Mouse (Mus musculus) kidney, adult 11 months (tissue): ENCODE data around the gene Mpp3.

ENCODE experiments used
- DNase-seq: peaks from one replicate; pipeline ENCODE4 v3.0.0; 2022

Mpp3 gene

GRCm38 (mm10) chr11:102037789-102038188 lies 9.5 kb upstream of the Mpp3 start:
- DNase-seq = no peak

DNA sequence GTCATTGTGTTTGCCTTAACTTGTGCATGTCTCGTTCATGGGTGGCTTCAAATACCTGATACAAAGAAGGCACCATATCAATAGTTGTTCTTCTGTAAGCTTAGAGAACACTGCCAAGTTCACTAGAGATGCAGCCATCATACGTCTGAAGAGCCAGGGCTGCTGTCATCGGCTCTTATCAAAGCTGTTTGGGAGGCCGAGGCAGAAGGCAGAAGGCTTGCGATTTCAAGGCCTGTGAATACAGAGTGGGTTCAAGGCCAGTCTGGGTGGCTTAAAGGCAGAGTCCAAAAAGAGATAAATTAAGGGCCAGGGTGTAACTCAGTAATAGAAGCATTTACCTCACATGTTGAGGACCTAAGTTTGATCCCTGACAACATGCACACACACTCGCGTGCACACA lies 8.1 kb upstream of the Mpp3 start:
- no peak for DNase-seq

DNA sequence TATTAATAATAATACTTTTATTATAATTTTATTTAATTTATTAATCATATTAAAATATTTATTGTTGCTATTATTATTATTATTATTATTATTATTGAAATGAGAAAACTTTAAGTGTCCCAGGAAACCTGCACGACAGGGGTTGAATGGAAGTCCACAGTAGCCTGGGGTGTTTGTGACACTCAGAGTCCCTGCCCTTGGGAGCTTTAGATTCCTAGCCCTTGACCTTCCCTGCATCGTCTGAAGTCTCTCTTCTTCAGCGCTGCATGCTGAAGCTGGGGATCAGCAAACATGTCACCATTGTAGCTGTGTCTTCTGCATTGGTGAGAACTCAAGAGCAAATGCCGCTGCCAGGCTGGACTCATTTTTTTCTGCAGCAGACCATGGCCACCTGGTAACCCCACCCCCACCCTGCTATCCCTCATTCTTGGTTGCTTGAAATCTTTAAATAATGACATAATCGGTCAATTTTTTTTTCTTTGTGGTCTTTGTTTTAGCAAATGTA lies 7.2 kb upstream of the Mpp3 start:
- DNase-seq = no peak

GRCm38 (mm10) chr11:102034887-102035286 lies 6.6 kb upstream of the Mpp3 start:
- DNase-seq = no peak

GRCm38 (mm10) chr11:102033055-102033591 lies 4.9 kb upstream of the Mpp3 start:
- DNase-seq = no peak

DNA sequence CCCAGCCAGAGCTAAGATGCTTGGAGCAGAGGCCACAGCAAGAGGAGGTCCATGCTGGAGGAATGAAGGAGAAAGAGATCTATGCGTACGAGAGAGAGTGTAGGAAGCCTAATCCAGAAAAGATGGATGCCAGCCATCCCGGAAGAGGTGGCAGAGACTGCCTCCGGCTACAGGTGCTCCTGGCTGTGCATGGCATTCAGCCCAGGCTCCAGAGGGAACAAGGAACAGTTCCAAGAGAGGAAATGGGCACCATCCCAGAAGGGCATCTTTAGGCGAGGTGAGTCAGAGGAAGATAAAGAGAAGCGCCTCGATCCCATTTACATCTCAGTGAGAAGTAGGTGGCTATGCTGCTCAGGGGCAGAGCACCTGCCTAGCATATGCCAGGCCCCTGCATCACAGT lies 2.9 kb upstream of the Mpp3 start:
- no peak for DNase-seq

DNA sequence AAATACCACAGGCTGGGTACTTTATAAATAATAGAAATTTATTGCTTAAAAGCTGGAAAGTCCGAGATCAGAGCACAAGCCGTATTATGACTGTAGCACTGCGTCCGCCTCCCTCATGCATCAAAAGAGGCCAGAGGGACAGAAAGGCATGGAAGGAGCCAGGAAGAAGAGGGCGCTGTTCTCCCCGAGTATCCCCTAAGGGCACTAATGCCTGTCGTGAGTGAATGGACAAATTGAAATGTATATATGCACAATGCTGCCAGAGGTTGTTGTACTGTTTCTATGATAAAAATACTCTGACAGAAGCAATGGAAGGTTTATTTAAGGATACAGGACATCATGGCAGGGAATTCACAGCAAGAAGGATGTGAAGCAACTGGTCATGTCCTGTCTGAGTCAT lies 1.7 kb upstream of the Mpp3 start:
- no peak for DNase-seq

GRCm38 (mm10) chr11:102029304-102029703 lies 1.0 kb upstream of the Mpp3 start:
- DNase-seq = no peak

- DNase-seq = no peak
Measured at GRCm38 (mm10) chr11:102027361-102028017, 772 bp downstream of the Mpp3 start.

- DNase-seq = peak; percentile 64
Measured at GRCm38 (mm10) chr11:102026694-102027360, 1.4 kb downstream of the Mpp3 start.

DNA sequence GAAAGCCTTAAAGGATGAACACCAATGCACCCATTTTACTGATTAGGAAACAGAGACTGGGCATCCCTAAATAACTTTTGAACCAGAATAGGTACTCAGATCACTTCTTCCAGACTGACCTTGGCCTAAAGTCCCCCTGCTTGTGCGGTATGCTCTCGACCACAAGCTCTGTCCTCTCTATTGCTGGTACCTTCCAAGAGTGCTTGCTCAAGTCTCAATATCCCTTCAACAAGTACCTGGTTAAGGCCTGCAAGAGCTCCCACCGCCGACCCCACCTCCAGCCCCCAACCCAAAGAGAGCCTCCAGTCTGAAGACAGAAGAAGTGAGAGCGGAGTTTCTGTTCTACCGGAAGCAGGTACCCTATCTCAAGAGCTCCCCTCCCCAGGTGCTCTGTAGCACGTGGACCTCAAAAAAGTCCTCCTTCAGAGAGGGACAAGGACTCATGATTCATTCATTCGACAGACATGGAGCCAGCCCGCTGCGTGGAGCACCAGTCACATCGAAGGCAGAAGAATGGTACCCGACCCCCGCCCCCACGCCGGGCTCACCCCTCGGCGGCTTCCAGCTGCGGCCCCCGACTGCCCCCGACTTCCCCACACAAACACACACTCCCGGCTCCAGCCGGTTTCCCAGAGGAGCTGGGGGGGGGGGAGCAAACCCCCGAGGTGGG lies 2.1 kb downstream of the Mpp3 start:
- no peak for DNase-seq

DNA sequence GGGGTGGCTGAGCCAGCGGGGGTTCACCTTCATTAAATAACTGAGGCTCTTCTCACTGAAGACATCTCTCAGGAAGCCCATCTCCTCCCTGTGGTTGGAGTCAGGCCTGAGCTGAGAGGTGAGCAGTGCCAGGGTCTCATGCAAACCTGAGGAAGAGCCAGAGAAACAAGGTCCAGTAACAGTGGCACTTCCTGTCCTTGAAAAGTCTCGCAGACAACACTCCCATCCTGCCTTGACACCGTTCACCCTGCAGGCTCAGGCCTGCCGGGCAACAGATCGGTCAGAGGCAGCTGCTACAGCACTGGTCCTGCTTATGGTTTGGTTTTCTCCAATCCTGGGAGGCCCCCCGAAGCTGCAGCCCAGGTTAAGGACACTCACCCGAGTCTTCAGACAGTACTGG lies 2.9 kb downstream of the Mpp3 start:
- DNase-seq = no peak

DNA sequence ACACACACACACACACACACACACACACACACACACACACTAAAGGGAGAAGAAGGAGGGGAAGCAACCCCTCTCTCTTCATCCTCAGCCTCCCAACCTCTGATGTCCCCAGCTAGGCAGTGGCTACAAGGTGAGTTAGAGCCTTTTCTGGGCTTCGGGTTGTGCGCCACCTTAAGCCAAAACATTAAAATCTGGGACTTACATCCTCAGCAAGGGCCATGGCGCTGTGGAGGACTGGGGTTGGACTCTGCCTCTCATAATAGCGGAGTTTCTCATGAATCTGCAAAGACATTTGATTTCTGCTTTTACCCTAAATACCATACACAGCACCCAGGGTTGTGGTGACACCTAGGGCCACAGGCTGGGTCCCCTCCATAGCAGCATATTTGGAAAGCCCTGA lies 3.4 kb downstream of the Mpp3 start:
- no peak for DNase-seq

- DNase-seq = no peak
Measured at GRCm38 (mm10) chr11:102024084-102024758, 4.0 kb downstream of the Mpp3 start.

- DNase-seq = no peak
Measured at GRCm38 (mm10) chr11:102023406-102023805, 4.9 kb downstream of the Mpp3 start.

GRCm38 (mm10) chr11:102021196-102021595 lies 7.1 kb downstream of the Mpp3 start:
- DNase-seq = no peak

DNA sequence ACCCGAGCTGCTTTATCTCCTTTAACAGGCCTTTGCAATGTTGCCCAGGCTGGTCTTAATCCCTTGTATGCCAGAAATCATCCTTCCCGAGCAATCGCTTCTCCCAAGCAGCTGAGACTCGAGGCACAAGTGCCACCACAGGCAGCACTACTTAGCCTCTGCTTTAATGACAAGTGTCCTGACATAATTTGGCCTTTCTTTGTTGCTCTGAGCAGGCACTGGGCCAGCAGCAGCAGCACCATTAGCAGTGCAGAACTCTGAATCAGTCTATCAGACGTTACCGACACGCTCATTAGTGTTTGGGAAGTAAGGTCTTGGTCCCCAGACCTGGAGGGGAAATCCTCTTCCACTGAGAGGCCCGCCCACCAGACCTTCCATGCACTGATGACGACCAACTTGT lies 8.5 kb downstream of the Mpp3 start:
- DNase-seq = no peak

DNA sequence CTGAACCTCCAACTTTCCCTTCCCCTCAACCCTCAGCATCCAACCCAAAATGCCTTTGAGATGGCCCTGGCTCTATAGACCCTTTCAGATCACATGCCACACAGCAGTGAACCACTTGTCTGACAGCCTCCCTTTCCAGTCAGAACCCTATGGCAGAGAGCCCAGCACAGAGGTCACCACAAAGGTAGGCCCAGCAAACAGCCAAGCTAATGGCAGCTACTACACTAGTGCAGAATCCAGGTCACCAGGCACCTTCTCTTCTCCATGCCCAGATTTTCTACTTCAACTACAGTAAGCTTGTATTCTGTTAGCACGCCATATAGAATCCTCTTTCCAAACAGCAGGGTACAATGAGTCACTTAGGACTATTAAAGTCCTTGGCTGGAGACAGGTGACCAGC lies 12.1 kb downstream of the Mpp3 start:
- peak; percentile 32 for DNase-seq

- DNase-seq = no peak
Measured at GRCm38 (mm10) chr11:102015472-102015871, 12.8 kb downstream of the Mpp3 start.

- DNase-seq = no peak
Measured at GRCm38 (mm10) chr11:102013201-102013600, 15.1 kb downstream of the Mpp3 start.

DNA sequence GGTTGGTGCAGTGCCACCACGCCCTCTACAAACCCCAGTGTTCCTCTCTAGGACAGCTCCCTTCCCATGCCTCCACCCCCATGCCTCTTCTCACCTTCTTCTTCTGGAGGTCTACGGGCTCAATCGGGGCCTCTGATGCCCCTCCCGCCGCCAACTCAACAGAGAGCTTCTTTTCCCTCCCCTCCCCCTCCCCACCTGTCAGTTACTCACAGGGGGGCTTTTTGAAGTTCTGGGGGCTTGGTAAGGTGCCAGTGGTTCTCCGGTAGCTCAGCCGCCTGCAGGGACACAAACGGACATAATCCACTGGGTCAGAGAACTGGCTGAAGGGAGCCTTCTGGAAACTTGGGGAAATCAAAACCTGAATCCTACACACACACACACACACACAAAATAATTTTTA lies 16.8 kb downstream of the Mpp3 start:
- DNase-seq = no peak

- no peak for DNase-seq
Measured at GRCm38 (mm10) chr11:102010140-102010539, 18.1 kb downstream of the Mpp3 start.

GRCm38 (mm10) chr11:102008954-102009637 lies 19.2 kb downstream of the Mpp3 start:
- no peak for DNase-seq
